Mouse (Mus musculus) macrophage (primary cell): Measurements from ENCODE around the gene Tomm5. TPM values are rescaled to one million over a fixed set of nuclear protein-coding genes. Genes with fewer than 3 reads are reported as not detected.
A peak's percentile ranks its signal among the peaks of the same experiment; 100 is the strongest.

Experiments
- H3K27ac ChIP-seq: fragments of 350-480 bp; formaldehyde crosslinking; 2 replicates; pipeline ENCODE4 v1.9.0; 2021
- H3K36me3 ChIP-seq: fragments of 350-480 bp; formaldehyde crosslinking; 2 replicates; pipeline ENCODE4 v1.9.0; 2021; ENCODE audit errors: inconsistent target
- H3K4me3 ChIP-seq: fragments of 350-480 bp; formaldehyde crosslinking; 2 replicates; pipeline ENCODE4 v1.9.0; 2021; ENCODE audit errors: inconsistent target
- H3K79me2 ChIP-seq: fragments of 350-480 bp; formaldehyde crosslinking; 2 replicates; pipeline ENCODE4 v1.9.0; 2021; ENCODE audit errors: inconsistent target
- WGBS: methylation state at CpG from one replicate; pipeline ENCODE4 v1.1.7; 2026; ENCODE audit warnings: inconsistent platforms; ENCODE audit not compliant: missing documents; 5-methylcytosine and 5-hydroxymethylcytosine counted together
- polyA plus RNA-seq: library from polyadenylated mRNA; stranded (reverse); fragments of 250-400 nt; gene quantifications from 3 replicates; pipeline ENCODE4 v1.2.4, GENCODE M21; 2018; ENCODE audit warnings: inconsistent platforms
- total RNA-seq, 78 experiments: library from RNA; depleted of rRNA; stranded (reverse); fragments of 250-400 nt; gene quantifications; 1 replicate in 9 of 78; 2 replicates in 24 of 78; 3 replicates in 43 of 78; 4 replicates in 2 of 78; pipeline ENCODE4 v1.2.4; 2018; ENCODE audit warnings: inconsistent platforms in 56 of 78

Tomm5 gene
- total RNA-seq (2018; cell fraction: chromatin; rRNA removed) = 10 to 100 TPM in 8 of 26 experiments, 1 to 10 TPM in 16, not detected in 2; 3.5 to 20.5 (median 8.2) TPM
- total RNA-seq (2018; cell fraction: cytosol; rRNA removed) = 10 to 100 TPM; 55.9 to 95.4 (median 75.6) TPM
- 10 to 100 TPM in 23 of 26 experiments, 1 to 10 TPM in 3; 8.4 to 72.1 (median 24.6) TPM for total RNA-seq (2018; cell fraction: nucleus; rRNA removed)
- 60.3 to 124 TPM (median 74.8 TPM) in 3 replicates for polyA plus RNA-seq

- Histone ChIP-seq H3K36me3 (no peaks in the 10 kb centered on the region), H3K79me2 (peaks cover 27% of the 10 kb centered on the region), H3K27ac (peak within 1 kb of the TSS; percentile 44), H3K4me3 (peak within 1 kb of the TSS; percentile 90)
- under 1% methylated on average over 35 of the region's 39 CpGs for WGBS
Measured at GRCm38 (mm10) chr4:45107601-45108277, at the start of gene Tomm5. Tomm5 (minus strand) TSS chr4:45108114.

DNA sequence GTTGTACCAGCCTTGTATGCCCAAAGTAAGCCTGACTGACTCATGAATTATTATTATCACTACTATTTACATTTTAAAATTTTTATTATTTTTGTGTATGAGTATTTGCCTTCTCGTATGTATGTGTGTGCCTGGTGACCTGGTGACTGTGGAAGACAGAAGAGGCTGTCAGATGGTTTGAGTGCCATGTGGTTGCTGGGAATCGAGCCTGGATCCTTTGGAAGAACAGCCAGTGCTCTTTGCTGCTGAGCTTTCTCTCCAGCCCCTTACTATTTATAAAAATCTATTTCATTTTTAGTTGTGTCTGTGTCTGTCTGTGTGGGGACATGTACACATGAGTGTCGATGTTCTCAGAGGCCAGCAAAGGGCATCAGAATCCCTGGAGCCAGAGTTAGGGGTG is 48.5 kb upstream of the Tomm5 start:
- 90% methylated on average over 3 of the region's 3 CpGs for WGBS
- Histone ChIP-seq H3K4me3 (no peak overlapping the region), H3K36me3 (no peaks in the 10 kb centered on the region), H3K27ac (no peak overlapping the region), H3K79me2 (no peaks in the 10 kb centered on the region)

DNA sequence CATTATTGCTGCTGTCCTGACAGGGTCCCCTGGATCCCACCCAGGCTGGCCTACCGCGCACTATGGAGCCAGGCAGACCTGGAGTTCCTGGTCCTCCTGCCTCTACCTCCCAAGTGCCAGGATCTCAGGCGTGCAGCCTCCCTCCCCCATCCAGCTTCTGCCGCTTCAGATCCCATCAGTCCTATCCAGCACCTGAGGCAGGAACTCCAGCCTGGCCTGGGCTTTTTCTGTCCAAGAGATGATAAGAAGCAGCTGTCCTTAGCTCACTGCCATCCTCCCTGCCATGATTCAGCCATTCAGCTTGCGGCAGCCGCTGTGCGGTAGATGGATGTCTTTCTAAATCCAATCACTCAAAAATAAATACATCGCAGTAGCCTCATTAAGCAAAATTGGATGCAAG is 35.1 kb upstream of the Tomm5 start:
- no peak overlapping the region for H3K4me3 ChIP-seq

GRCm38 (mm10) chr4:45142411-45142810 is 34.5 kb upstream of the Tomm5 start:
- 26% methylated on average over 11 of the region's 11 CpGs for WGBS
- Histone ChIP-seq H3K27ac (no peak overlapping the region), H3K36me3 (no peaks in the 10 kb centered on the region)

More for the DNA sequence above, 35.1 kb upstream of the Tomm5 start:
- Histone ChIP-seq H3K79me2 (no peaks in the 10 kb centered on the region), H3K36me3 (no peaks in the 10 kb centered on the region), H3K27ac (no peak overlapping the region)
- 90% methylated on average over 8 of the region's 8 CpGs for WGBS

GRCm38 (mm10) chr4:45141835-45142234 is 33.9 kb upstream of the Tomm5 start:
- 58% methylated on average over 5 of the region's 5 CpGs for WGBS
- Histone ChIP-seq H3K4me3 (no peak overlapping the region), H3K36me3 (no peaks in the 10 kb centered on the region), H3K79me2 (no peaks in the 10 kb centered on the region), H3K27ac (no peak overlapping the region)

More at GRCm38 (mm10) chr4:45142411-45142810, 34.5 kb upstream of the Tomm5 start:
- Histone ChIP-seq H3K4me3 (no peak overlapping the region), H3K79me2 (no peaks in the 10 kb centered on the region)

- no peak overlapping the region for H3K27ac ChIP-seq
- no peak overlapping the region for H3K4me3 ChIP-seq
- WGBS = 25% methylated on average over 4 of the region's 4 CpGs
Measured at GRCm38 (mm10) chr4:45137636-45138035, 29.7 kb upstream of the Tomm5 start.

GRCm38 (mm10) chr4:45134471-45134870 is 26.6 kb upstream of the Tomm5 start:
- no peaks in the 10 kb centered on the region for H3K36me3 ChIP-seq
- 89% methylated on average over 8 of the region's 8 CpGs for WGBS
- no peak overlapping the region for H3K4me3 ChIP-seq
- no peak overlapping the region for H3K27ac ChIP-seq
- no peaks in the 10 kb centered on the region for H3K79me2 ChIP-seq

More at GRCm38 (mm10) chr4:45137636-45138035, 29.7 kb upstream of the Tomm5 start:
- no peaks in the 10 kb centered on the region for H3K36me3 ChIP-seq
- no peaks in the 10 kb centered on the region for H3K79me2 ChIP-seq

- Histone ChIP-seq H3K4me3 (no peak overlapping the region), H3K36me3 (no peaks in the 10 kb centered on the region), H3K79me2 (no peaks in the 10 kb centered on the region), H3K27ac (no peak overlapping the region)
- WGBS = 82% methylated on average over 4 of the region's 4 CpGs
Measured at GRCm38 (mm10) chr4:45131021-45131420, 23.1 kb upstream of the Tomm5 start.

DNA sequence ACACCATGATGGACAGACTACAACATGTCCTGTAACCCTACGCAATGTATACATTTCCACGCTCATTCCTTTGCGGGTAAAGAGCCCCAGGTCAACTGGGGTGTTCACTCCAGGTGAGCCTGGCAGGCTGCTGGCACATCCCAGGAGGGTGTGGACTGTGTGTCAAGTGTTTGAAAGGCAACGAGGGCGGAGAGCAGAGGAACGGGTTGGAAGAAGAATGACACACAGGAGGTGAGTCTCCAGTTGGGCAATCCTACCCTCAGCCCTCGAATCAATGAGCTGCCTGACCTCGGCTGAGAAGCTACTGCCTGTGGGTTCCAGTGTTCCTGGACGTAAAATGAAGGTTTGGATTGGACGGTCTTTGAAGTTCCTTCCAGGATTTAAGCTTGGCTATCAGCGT is 13.4 kb upstream of the Tomm5 start:
- Histone ChIP-seq H3K79me2 (no peaks in the 10 kb centered on the region), H3K36me3 (no peaks in the 10 kb centered on the region), H3K4me3 (no peak overlapping the region), H3K27ac (no peak overlapping the region)
- 84% methylated on average over 11 of the region's 11 CpGs for WGBS

DNA sequence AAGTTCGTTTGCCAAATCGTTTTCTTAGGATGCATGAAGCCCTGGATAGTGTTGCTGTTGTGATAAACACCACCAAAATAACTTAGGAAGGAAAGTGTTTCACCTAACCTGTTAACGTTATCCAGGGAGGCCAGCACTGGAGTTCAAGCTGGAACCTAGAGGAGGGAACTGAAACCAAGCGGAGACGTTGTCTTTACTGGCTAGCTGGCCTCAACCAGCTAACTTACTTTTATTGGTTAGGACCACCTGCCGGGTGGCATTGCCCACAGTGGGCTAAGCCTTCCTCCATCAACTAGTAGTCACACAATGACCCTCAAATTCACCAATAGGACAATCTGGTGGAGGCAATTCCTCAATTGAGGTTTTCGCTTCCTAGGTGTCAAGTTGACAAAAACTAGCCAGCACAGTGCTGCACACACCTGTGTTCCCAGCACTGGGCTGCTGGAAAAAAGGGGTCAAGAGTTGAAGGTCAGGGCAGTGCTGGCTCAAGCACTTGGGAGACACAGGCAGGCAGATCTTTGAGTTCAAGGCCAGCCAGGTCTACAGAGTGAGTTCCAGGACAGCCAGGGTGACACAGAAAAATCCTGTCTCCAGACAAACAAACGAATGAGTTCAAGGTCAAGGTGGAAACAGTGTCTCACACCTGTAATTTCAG is 669 bp upstream of the Tomm5 start:
- peak overlapping the region; percentile 90 for H3K4me3 ChIP-seq
- peaks cover 27% of the 10 kb centered on the region for H3K79me2 ChIP-seq
- no peaks in the 10 kb centered on the region for H3K36me3 ChIP-seq
- no peak overlapping the region for H3K27ac ChIP-seq
- 34% methylated on average over 8 of the region's 8 CpGs for WGBS

GRCm38 (mm10) chr4:45107066-45107465 is 848 bp downstream of the Tomm5 start:
- Histone ChIP-seq H3K4me3 (peak overlapping the region; percentile 90), H3K27ac (peak overlapping the region; percentile 44), H3K79me2 (peaks cover 27% of the 10 kb centered on the region), H3K36me3 (no peaks in the 10 kb centered on the region)
- 13% methylated on average over 4 of the region's 4 CpGs for WGBS

DNA sequence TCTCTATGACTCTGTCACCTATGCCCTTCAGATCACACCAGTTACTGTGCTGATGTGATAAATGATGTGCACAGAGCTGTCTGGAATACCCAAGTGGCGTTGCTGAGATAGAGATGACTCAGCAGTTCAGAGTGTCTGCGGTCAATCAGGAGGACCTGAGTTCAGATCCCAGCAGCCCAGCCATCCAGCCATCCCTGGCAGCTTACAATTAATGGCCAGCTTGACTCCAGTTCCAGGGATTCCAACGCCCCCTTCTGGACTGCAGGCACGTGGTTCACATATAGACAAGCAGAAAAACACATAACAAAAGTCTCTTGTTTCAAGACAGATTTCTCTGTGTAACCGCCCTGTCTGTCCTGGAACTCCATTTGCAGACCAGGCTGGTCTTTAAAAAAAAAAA is 1.5 kb downstream of the Tomm5 start:
- no peaks in the 10 kb centered on the region for H3K36me3 ChIP-seq
- H3K4me3 ChIP-seq = peak overlapping the region; percentile 90; the same call in 1 of the 2 replicates
- WGBS = 90% methylated on average over 5 of the region's 5 CpGs

DNA sequence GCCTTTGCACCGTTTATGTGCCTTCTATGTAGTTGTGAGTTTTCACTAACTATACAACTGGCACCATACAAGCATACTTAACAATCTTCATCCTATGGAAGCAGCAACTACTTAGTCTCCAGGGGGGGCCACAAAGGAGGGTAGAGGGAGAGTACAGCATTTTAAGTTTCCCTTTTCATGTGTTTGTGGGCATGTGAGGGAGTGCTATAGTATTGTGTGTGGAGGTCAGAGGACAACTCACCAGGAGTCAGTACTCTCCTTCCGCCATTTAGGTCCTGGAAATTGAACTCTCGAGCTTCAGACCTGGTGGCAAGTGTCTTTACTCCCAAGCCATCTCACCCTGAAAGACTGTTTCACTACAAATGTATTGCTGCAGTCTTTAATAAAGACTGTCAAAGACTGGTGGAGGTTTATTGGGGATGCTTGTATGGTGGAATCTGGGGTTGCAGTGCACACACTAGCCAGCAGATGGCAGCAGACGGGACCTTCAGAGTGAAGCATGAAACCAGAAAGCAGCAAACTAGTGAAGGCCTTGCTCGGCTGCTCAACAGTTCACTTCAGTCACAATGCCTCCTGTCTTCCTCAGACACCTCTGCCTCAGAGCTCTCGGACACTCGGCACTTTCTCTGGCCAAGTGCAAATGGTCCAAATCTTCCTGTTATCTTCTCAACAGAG is 10.6 kb downstream of the Tomm5 start:
- Histone ChIP-seq H3K27ac (no peak overlapping the region), H3K4me3 (no peak overlapping the region), H3K79me2 (no peaks in the 10 kb centered on the region), H3K36me3 (no peaks in the 10 kb centered on the region)
- WGBS = 33% methylated on average over 7 of the region's 7 CpGs

More for the DNA sequence above, 1.5 kb downstream of the Tomm5 start:
- Histone ChIP-seq H3K27ac (no peak overlapping the region), H3K79me2 (peaks cover 27% of the 10 kb centered on the region)

DNA sequence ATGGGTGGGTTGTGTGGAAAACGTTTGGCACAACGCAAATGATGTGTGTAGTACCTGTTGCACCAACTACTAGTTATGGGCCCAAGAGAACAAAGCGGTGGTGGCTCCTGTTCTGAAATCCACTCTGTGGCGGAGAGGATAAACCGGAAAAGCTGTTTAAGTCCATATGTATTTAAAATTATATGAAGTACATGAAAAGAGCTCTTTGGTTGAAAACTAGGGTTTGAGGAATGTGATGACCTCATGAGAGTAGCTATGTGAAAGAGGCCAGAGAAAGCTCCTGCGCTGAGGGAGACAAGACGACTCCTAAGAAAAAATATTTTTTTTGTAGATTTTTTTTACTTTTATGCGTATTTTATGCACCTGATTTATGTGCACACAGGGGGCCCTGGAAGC is 23.0 kb downstream of the Tomm5 start:
- Histone ChIP-seq H3K27ac (no peak overlapping the region), H3K4me3 (no peak overlapping the region; the same call in 1 of the 2 replicates), H3K79me2 (no peaks in the 10 kb centered on the region), H3K36me3 (no peaks in the 10 kb centered on the region)
- WGBS = 69% methylated on average over 8 of the region's 8 CpGs
